Mouse (Mus musculus) G1E (cell line): ENCODE measurements around the gene Lrr1.

ENCODE experiments used
- CTCF ChIP-seq: IDR thresholded peaks from 2 replicates; pipeline ENCODE4 v1.5.1; 2012; ENCODE audit warnings: low read depth, low read length, inconsistent platforms, mixed read lengths
- GATA1 ChIP-seq: IDR thresholded peaks from 2 replicates; pipeline ENCODE4 v1.6.1; 2012; ENCODE audit warnings: borderline replicate concordance, low read length, inconsistent platforms, mixed read lengths

DNA sequence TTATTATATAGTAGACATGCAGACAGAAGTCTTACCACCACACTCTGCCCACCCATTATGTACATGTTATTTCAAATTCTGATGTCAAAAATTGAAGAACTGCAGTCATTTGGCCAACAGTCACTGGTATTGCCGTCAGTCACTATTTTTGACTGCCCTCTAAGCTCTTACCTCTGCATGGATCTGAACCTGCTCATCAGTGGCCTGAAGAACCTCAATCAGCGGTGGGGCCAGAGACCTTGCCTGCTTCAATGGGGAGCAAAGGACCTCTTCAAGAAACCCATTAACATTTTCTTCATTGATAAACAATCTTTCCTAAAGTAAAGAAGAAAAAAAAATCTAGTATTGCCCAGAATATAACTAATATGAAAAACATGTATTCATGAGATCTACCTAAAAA, 24.0 kb downstream of the Lrr1 start:
- TF ChIP-seq CTCF (no peak), GATA1 (no peak)
